Mouse (Mus musculus) cerebellum, adult (tissue): ENCODE measurements around the gene Ap1s3.

Experiments used
- ATAC-seq: cut with Nextera tagmentation; 2 replicates; pipeline ENCODE4 v1.9.2; 2017; ENCODE audit warnings: mild to moderate bottlenecking, moderate library complexity, mixed read lengths; ENCODE audit not compliant: insufficient number of reproducible peaks, low FRiP score, low TSS enrichment

Ap1s3 gene

GRCm38 (mm10) chr1:79671543-79672337, at the start of gene Ap1s3:
TSS of gene Ap1s3 (minus strand) at chr1:79671972.
- peak; percentile 88 for ATAC-seq

- no peak for ATAC-seq
Measured at GRCm38 (mm10) chr1:79714152-79714923, 42.6 kb upstream of the Ap1s3 start.

GRCm38 (mm10) chr1:79713081-79713480, 41.3 kb upstream of the Ap1s3 start:
- peak; percentile 40; the same call in 1 of the 2 replicates for ATAC-seq

GRCm38 (mm10) chr1:79711147-79712126, 39.7 kb upstream of the Ap1s3 start:
- ATAC-seq: no peak

GRCm38 (mm10) chr1:79710678-79711077, 38.9 kb upstream of the Ap1s3 start:
- ATAC-seq: no peak

GRCm38 (mm10) chr1:79710216-79710615, 38.4 kb upstream of the Ap1s3 start:
- no peak for ATAC-seq

GRCm38 (mm10) chr1:79707383-79707782, 35.6 kb upstream of the Ap1s3 start:
- ATAC-seq: no peak

GRCm38 (mm10) chr1:79706707-79707106, 34.9 kb upstream of the Ap1s3 start:
- ATAC-seq: no peak

GRCm38 (mm10) chr1:79704672-79705071, 32.9 kb upstream of the Ap1s3 start:
- no peak for ATAC-seq

GRCm38 (mm10) chr1:79703520-79703919, 31.7 kb upstream of the Ap1s3 start:
- no peak for ATAC-seq

GRCm38 (mm10) chr1:79698506-79698905, 26.7 kb upstream of the Ap1s3 start:
- no peak for ATAC-seq

- no peak for ATAC-seq
Measured at GRCm38 (mm10) chr1:79697382-79697781, 25.6 kb upstream of the Ap1s3 start.

- ATAC-seq: no peak
Measured at GRCm38 (mm10) chr1:79696933-79697332, 25.2 kb upstream of the Ap1s3 start.

GRCm38 (mm10) chr1:79692482-79692881, 20.7 kb upstream of the Ap1s3 start:
- no peak for ATAC-seq

GRCm38 (mm10) chr1:79687254-79687653, 15.5 kb upstream of the Ap1s3 start:
- no peak for ATAC-seq

GRCm38 (mm10) chr1:79684027-79684426, 12.3 kb upstream of the Ap1s3 start:
- no peak for ATAC-seq

- ATAC-seq: no peak
Measured at GRCm38 (mm10) chr1:79682936-79683335, 11.2 kb upstream of the Ap1s3 start.

- no peak for ATAC-seq
Measured at GRCm38 (mm10) chr1:79680777-79681176, 9.0 kb upstream of the Ap1s3 start.

- ATAC-seq: no peak
Measured at GRCm38 (mm10) chr1:79678117-79678684, 6.4 kb upstream of the Ap1s3 start.

GRCm38 (mm10) chr1:79675716-79676115, 3.9 kb upstream of the Ap1s3 start:
- no peak for ATAC-seq
